Mouse (Mus musculus) frontal cortex, postnatal 14 days (tissue): Measurements from ENCODE around the gene Pcbd2.

Experiments used
- DNase-seq, 2 experiments: peaks; one replicate each; pipeline ENCODE4 v3.0.0; 2022; ENCODE audit warnings: low spot score in 2 of 2

The Pcbd2 gene

GRCm38 (mm10) chr13:55733628-55734502, 6.7 kb downstream of the Pcbd2 start:
- DNase-seq, result no peak

- DNase-seq, result no peak
Measured at GRCm38 (mm10) chr13:55737885-55738284, 10.7 kb downstream of the Pcbd2 start.

- DNase-seq, result no peak
Measured at GRCm38 (mm10) chr13:55742306-55742705, 15.1 kb downstream of the Pcbd2 start.

- no peak for DNase-seq
Measured at GRCm38 (mm10) chr13:55754380-55754779, 27.2 kb downstream of the Pcbd2 start.

GRCm38 (mm10) chr13:55756789-55757188, 29.6 kb downstream of the Pcbd2 start:
- no peak for DNase-seq

GRCm38 (mm10) chr13:55757645-55758044, 30.5 kb downstream of the Pcbd2 start:
- no peak for DNase-seq

GRCm38 (mm10) chr13:55760576-55760975, 33.4 kb downstream of the Pcbd2 start:
- no peak for DNase-seq

GRCm38 (mm10) chr13:55761486-55761885, 34.3 kb downstream of the Pcbd2 start:
- no peak for DNase-seq

GRCm38 (mm10) chr13:55774352-55774751, 47.2 kb downstream of the Pcbd2 start:
- DNase-seq, result no peak

GRCm38 (mm10) chr13:55775056-55775455, 47.9 kb downstream of the Pcbd2 start:
- no peak for DNase-seq

GRCm38 (mm10) chr13:55784268-55784667, 57.1 kb downstream of the Pcbd2 start, which contains the start of gene Catsper3:
Gene Catsper3 (plus strand): TSS chr13:55784568.
- no peak for DNase-seq

- no peak for DNase-seq
Measured at GRCm38 (mm10) chr13:55786120-55786519, 59.0 kb downstream of the Pcbd2 start.

GRCm38 (mm10) chr13:55801246-55801645, 74.1 kb downstream of the Pcbd2 start:
- no peak for DNase-seq

- DNase-seq, result no peak
Measured at GRCm38 (mm10) chr13:55803973-55804372, 76.8 kb downstream of the Pcbd2 start.

GRCm38 (mm10) chr13:55809041-55809623, 82.0 kb downstream of the Pcbd2 start:
- no peak for DNase-seq

- DNase-seq, result no peak
Measured at GRCm38 (mm10) chr13:55809707-55810106, 82.5 kb downstream of the Pcbd2 start.

GRCm38 (mm10) chr13:55810947-55811346, 83.8 kb downstream of the Pcbd2 start:
- DNase-seq, result no peak

GRCm38 (mm10) chr13:55813490-55814016, 86.4 kb downstream of the Pcbd2 start:
- no peak for DNase-seq

- no peak for DNase-seq
Measured at GRCm38 (mm10) chr13:55814834-55815233, 87.7 kb downstream of the Pcbd2 start.

GRCm38 (mm10) chr13:55822499-55822898, 95.3 kb downstream of the Pcbd2 start:
- DNase-seq, result no peak

- DNase-seq, result no peak
Measured at GRCm38 (mm10) chr13:55824151-55824945, 97.2 kb downstream of the Pcbd2 start.

GRCm38 (mm10) chr13:55825245-55825681, 98.1 kb downstream of the Pcbd2 start:
- no peak for DNase-seq
